Mouse (Mus musculus) kidney, postnatal 0 days (tissue): ENCODE data around the gene Tal1. TPM values are rescaled to one million over a fixed set of nuclear protein-coding genes. Genes with fewer than 3 reads are reported as not detected.

Source experiments
- ATAC-seq: fragments of 200-750 bp; cut with Nextera tagmentation; replicated peaks from 2 replicates; pipeline ENCODE4 v1.8.0; 2017; ENCODE audit warnings: low read depth, moderate number of reproducible peaks, moderate TSS enrichment, moderate library complexity; ENCODE audit not compliant: low FRiP score
- DNase-seq: peaks from one replicate; pipeline ENCODE4 v3.0.0-alpha.2; 2016; ENCODE audit warnings: low spot score
- H3K27ac ChIP-seq: fragments of 300-500 bp; sonication (generic); 2 replicates; pipeline ENCODE4 v1.5.1; 2014; ENCODE audit warnings: mild to moderate bottlenecking
- H3K27me3 ChIP-seq: fragments of 300-500 bp; sonication (generic); 2 replicates; pipeline ENCODE4 v1.6.1; 2014; ENCODE audit warnings: low read length, mixed read lengths; ENCODE audit not compliant: insufficient read depth
- H3K36me3 ChIP-seq: fragments of 300-500 bp; sonication (generic); 2 replicates; pipeline ENCODE4 v1.6.1; 2014; ENCODE audit warnings: low read length, mixed read lengths; ENCODE audit not compliant: insufficient read depth
- H3K4me1 ChIP-seq: fragments of 300-500 bp; sonication (generic); replicated peaks from 2 replicates; pipeline ENCODE4 v1.6.1; 2014; ENCODE audit warnings: antibody characterized with exemption, low read length, mixed read lengths; ENCODE audit not compliant: insufficient read depth
- H3K4me2 ChIP-seq: fragments of 300-500 bp; sonication (generic); 2 replicates; pipeline ENCODE4 v1.6.1; 2014; ENCODE audit warnings: mild to moderate bottlenecking, low read length, moderate library complexity, mixed read lengths
- H3K4me3 ChIP-seq: fragments of 300-500 bp; sonication (generic); replicated peaks from 2 replicates; pipeline ENCODE4 v1.5.1; 2014; ENCODE audit warnings: low read depth, low read length
- H3K9ac ChIP-seq: fragments of 300-500 bp; sonication (generic); 2 replicates; pipeline ENCODE4 v1.6.1; 2014; ENCODE audit warnings: low read depth, low read length
- H3K9me3 ChIP-seq: fragments of 300-500 bp; sonication (generic); replicated peaks from 2 replicates; pipeline ENCODE4 v1.6.1; 2016; ENCODE audit warnings: low read length, inconsistent platforms, mixed read lengths
- CTCF ChIP-seq: IDR thresholded peaks from 2 replicates; pipeline ENCODE4 v1.5.1; 2016; ENCODE audit warnings: antibody characterized with exemption, low read depth, mild to moderate bottlenecking, moderate library complexity
- WGBS: fragments of 180-500 bp; shearing (Covaris S2); extraction: QIAGEN DNeasy Blood & Tissue Kit; methylation state at CpG from one replicate; pipeline ENCODE4 v1.1.7; 2014; 5-methylcytosine and 5-hydroxymethylcytosine counted together
- polyA plus RNA-seq: library from polyadenylated mRNA; unstranded; fragments of >200 nt; fragmentation: Nextera tagmentation; extraction: Ambion mirVana; gene quantifications from 2 replicates; pipeline ENCODE4 v1.2.1, GENCODE M21; 2015

Gene Tal1
- polyA plus RNA-seq, 1 experiment from 2014 or later: 1.1 TPM

DNA sequence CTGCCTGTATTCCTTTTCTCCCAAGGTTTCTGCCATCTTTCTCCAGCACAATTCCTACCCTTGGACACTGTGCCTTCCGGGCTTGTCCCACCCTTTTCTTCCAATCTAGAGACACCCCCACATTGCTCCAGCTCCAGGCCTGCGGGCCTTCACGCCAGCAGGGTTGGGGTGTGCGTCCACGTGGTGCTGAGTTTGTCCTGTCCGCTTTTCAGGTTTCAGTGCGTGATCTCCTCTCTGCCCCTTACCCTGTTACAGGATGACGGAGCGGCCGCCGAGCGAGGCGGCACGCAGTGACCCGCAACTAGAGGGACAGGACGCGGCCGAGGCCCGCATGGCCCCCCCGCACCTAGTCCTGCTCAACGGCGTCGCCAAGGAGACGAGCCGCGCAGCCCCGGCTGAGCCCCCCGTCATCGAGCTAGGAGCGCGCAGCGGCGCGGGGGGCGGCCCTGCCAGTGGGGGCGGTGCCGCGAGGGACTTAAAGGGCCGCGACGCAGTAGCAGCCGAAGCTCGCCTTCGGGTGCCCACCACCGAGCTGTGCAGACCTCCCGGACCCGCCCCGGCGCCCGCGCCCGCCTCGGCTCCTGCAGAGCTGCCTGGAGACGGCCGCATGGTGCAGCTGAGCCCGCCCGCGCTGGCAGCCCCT is 6.8 kb downstream of the Tal1 start:
- Histone ChIP-seq H3K4me3 (peak overlapping the region; percentile 53), H3K36me3 (no peaks in the 10 kb centered on the region), H3K4me1 (peaks cover 14% of the 10 kb centered on the region; the same call in 1 of the 2 replicates), H3K9me3 (no peaks in the 10 kb centered on the region), H3K9ac (peak overlapping the region; percentile 43), H3K4me2 (peak overlapping the region; percentile 97), H3K27ac (no peak overlapping the region), H3K27me3 (peaks cover 73% of the 10 kb centered on the region)
- DNase-seq (peak; percentile 30), ATAC-seq (peak; percentile 77)
- TF ChIP-seq CTCF: no peak
- WGBS: under 1% methylated on average over 57 of the region's 58 CpGs

DNA sequence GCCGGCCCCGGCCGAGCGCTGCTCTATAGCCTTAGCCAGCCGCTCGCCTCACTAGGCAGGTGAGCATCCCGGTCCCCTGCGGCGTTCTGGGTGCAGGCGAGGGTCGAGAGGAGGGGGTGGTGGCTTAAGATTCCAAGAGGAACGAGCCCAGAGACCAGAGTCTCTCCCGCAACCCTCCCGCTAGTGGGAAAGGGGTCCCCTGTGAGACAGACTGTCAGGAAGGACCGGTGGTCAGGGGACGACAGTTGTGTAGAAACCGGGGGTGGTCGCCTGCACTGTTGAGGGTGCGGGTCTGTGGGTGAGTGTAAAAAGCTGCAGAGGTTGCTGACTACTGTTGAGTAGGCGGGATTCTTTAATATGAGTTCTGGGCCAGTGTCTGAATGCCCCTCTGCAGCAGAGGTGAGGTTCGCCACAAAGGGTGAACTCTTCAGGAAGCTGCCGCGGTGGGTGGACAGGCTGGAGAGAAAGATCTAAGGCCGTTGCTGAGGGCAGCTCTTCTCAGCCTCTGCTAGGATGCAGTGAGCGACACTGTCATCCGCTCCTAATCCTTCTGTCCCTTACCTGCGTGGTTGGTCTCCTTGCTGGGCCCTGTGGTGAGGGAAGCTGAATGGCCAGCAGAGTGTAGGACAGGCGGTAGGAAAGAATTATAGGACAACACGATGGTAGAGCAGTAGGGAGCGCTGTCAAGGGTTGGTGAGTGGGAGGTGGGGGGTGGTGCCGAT is 7.5 kb downstream of the Tal1 start:
- 3% methylated on average over 31 of the region's 31 CpGs for WGBS
- Histone ChIP-seq H3K9ac (peak overlapping the region; percentile 43), H3K4me1 (peaks cover 14% of the 10 kb centered on the region; the same call in 1 of the 2 replicates), H3K27me3 (peaks cover 69% of the 10 kb centered on the region), H3K4me2 (peak overlapping the region; percentile 97), H3K27ac (no peak overlapping the region), H3K9me3 (no peaks in the 10 kb centered on the region), H3K4me3 (peak overlapping the region; percentile 53), H3K36me3 (no peaks in the 10 kb centered on the region)
- ATAC-seq (0 out of 2 replicates have a peak, but pooled peaks have one; percentile 21), DNase-seq (no peak)
- TF ChIP-seq CTCF: no peak

DNA sequence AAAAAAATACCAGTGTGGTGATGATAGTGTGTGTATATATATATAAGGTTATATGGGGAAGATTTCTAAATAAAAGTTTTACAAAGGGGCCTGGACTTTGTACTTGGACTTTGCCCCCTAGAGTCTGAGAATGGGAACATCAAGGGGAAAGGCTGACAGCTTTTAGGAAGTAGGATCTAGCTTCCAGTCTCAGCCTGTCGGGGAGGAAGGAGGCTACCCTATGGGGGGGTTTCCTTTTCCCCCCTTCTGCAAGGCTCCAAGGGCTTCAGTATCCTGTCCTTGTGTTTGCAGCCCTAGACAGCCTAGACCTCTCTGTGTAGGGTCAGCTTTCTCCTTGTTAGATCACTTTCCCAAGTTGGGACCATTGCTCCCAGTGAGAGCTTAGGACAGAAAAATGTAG is 15.4 kb downstream of the Tal1 start:
- H3K4me2 ChIP-seq: no peak overlapping the region
- 28% methylated on average over 1 of the region's 1 CpGs for WGBS
- TF ChIP-seq CTCF: peak; percentile 19; the same call in 1 of the 2 replicates
- no peaks in the 10 kb centered on the region for H3K9me3 ChIP-seq
- no peak overlapping the region for H3K27ac ChIP-seq
- H3K36me3 ChIP-seq: no peaks in the 10 kb centered on the region
- H3K27me3 ChIP-seq: no peaks in the 10 kb centered on the region
- no peak for ATAC-seq
- no peaks in the 10 kb centered on the region for H3K4me1 ChIP-seq
- DNase-seq: no peak
- no peak overlapping the region for H3K4me3 ChIP-seq
- no peak overlapping the region for H3K9ac ChIP-seq

DNA sequence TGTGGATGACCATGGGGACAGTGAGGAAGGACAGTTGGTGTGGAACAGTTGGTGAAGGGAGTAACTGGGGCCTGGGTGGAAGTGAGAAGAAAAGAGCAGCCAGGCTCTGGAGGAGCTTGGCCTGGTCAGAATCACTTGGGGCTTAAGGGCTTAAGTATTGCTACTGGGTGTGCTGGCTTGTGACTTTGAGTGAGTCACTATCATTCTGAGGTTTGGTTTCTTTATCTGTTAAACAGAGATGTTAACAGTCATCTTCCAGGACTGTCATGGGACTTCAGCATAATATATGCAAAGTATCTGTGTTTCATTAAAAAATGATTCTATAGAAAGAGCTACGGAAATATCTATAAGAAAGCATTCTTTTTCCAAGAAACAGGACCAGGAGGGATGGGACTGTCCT is 18.6 kb downstream of the Tal1 start:
- H3K27ac ChIP-seq: no peak overlapping the region
- H3K36me3 ChIP-seq: no peaks in the 10 kb centered on the region

DNA sequence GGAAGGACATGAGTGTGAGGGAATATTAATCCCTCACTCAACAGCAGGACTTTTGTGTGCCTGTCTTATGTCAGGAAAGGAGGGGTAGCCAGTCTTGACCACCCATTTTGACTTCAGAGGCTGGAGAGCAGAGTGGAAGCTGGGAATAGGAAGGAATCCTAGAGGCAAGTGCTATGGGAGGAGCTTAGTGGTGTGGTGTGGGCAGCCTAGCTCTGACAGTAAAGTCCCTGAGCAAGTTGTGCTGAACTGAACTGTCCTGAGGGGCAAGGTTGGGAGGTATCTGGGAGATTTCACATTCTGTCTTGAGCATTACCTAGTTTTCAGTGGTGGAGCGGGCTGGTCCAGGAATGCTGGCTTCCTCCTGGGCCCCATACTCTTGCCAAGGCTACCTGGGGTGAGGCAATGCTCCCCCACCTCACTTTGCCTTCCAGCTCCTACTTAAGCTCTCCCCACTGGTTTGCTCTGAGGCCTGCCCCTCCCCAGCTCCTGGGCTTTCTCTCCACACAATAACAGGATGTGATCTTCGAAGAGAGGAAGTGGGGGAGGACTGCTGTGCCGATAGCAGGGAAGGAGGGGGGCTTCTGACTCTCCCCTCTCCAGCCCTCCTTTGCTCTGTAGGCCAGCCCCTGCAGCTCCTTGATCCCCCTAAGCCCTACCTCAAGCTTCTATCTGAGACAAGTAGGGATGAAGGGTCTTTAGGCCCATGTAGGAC is 19.1 kb downstream of the Tal1 start:
- no peaks in the 10 kb centered on the region for H3K36me3 ChIP-seq
- no peaks in the 10 kb centered on the region for H3K9me3 ChIP-seq
- H3K9ac ChIP-seq: no peak overlapping the region
- no peaks in the 10 kb centered on the region for H3K4me1 ChIP-seq
- H3K4me3 ChIP-seq: no peak overlapping the region
- peak overlapping the region; percentile 62; the same call in 1 of the 2 replicates for H3K27ac ChIP-seq
- 36% methylated on average over 3 of the region's 3 CpGs for WGBS
- ATAC-seq: no peak
- peak; percentile 64 for DNase-seq
- no peaks in the 10 kb centered on the region for H3K27me3 ChIP-seq
- TF ChIP-seq CTCF: no peak
- H3K4me2 ChIP-seq: no peak overlapping the region

More for the DNA sequence above, 18.6 kb downstream of the Tal1 start:
- no peak for ATAC-seq
- Histone ChIP-seq H3K4me3 (no peak overlapping the region), H3K27me3 (no peaks in the 10 kb centered on the region), H3K4me2 (no peak overlapping the region), H3K9me3 (no peaks in the 10 kb centered on the region), H3K9ac (no peak overlapping the region), H3K4me1 (no peaks in the 10 kb centered on the region)
- DNase-seq: no peak
- TF ChIP-seq CTCF: no peak
- WGBS: 94% methylated on average over 1 of the region's 1 CpGs
